Mouse (Mus musculus) heart, adult 10 weeks (tissue): ENCODE data around the gene Pex1. TPM values are rescaled to one million over a fixed set of nuclear protein-coding genes. Genes with fewer than 3 reads are reported as not detected.

Experiments
- polyA plus RNA-seq: library from polyadenylated mRNA; stranded (reverse); fragments of 350-450 nt; fragmentation: Illumina TruSeq; extraction: RNeasy Lipid Tissue Mini Kit (QIAGEN cat#74804); gene quantifications from one replicate; pipeline ENCODE4 v1.2.3, GENCODE M21; 2014; ENCODE audit warnings: low read depth, low replicate concordance

Gene Pex1
- polyA plus RNA-seq, result 15.8 TPM

GRCm38 (mm10) chr5:3595693-3596398, at the start of gene Pex1:
Gene Pex1, plus strand, starts transcription at chr5:3596066.

GRCm38 (mm10) chr5:3571266-3571665, 24.6 kb upstream of the Pex1 start, which contains the start of gene 1700109H08Rik:
Gene 1700109H08Rik, plus strand, starts transcription at chr5:3571566.

GRCm38 (mm10) chr5:3596399-3596766, 517 bp downstream of the Pex1 start, which contains the start of gene Rbm48:
Gene Rbm48, minus strand, starts transcription at chr5:3596585.

GRCm38 (mm10) chr5:3650881-3651280, 55.0 kb downstream of the Pex1 start, which contains the start of gene Tmbim7:
Gene Tmbim7, plus strand, starts transcription at chr5:3651181.

GRCm38 (mm10) chr5:3657085-3657484, 61.2 kb downstream of the Pex1 start, which contains the start of gene Gatad1:
Gene Gatad1, minus strand, starts transcription at chr5:3657185.

Other genes starting within 250 kb of the Pex1 start
- gene Fam133b, start 52.2 kb upstream of the Pex1 start, polyA plus RNA-seq, result 11.7 TPM
- gene 1700109H08Rik, start 24.5 kb upstream of the Pex1 start, polyA plus RNA-seq, result 3.7 TPM
- 6.6 TPM for gene Rbm48, start 519 bp downstream of the Pex1 start, polyA plus RNA-seq
- not detected for gene Tmbim7, start 55.1 kb downstream of the Pex1 start, polyA plus RNA-seq
- 103 TPM for gene Gatad1, start 61.1 kb downstream of the Pex1 start, polyA plus RNA-seq
- 8.7 TPM for gene Ankib1, start 206.9 kb downstream of the Pex1 start, polyA plus RNA-seq
- gene Krit1, start 207.1 kb downstream of the Pex1 start, polyA plus RNA-seq, result 33.8 TPM
- gene Lrrd1, start 249.1 kb downstream of the Pex1 start, polyA plus RNA-seq, result not detected